Mouse (Mus musculus) embryonic facial prominence, embryonic 14.5 days (tissue): Measurements from ENCODE around the gene Mmel1. TPM values are rescaled to one million over a fixed set of nuclear protein-coding genes. Genes with fewer than 3 reads are reported as not detected.

Experiments used
- ATAC-seq: fragments of 200-750 bp; cut with Nextera tagmentation; 2 replicates; pipeline ENCODE4 v1.8.0; 2017; ENCODE audit warnings: low read depth, moderate number of reproducible peaks, moderate TSS enrichment
- DNase-seq: peaks from one replicate; pipeline ENCODE4 v3.0.0-alpha.2; 2015; ENCODE audit warnings: low spot score
- H3K27ac ChIP-seq: fragments of 300-500 bp; sonication (generic); replicated peaks from 2 replicates; pipeline ENCODE4 v1.5.1; 2014; ENCODE audit warnings: low read depth, mild to moderate bottlenecking, low read length, moderate library complexity
- H3K27me3 ChIP-seq: fragments of 300-500 bp; sonication (generic); replicated peaks from 2 replicates; pipeline ENCODE4 v1.6.1; 2014; ENCODE audit warnings: low read length; ENCODE audit not compliant: control insufficient read depth, insufficient read depth
- H3K36me3 ChIP-seq: fragments of 300-500 bp; sonication (generic); 2 replicates; pipeline ENCODE4 v1.6.1; 2014; ENCODE audit warnings: low read length, mixed read lengths; ENCODE audit not compliant: control insufficient read depth, insufficient read depth
- H3K4me1 ChIP-seq: fragments of 300-500 bp; sonication (generic); 2 replicates; pipeline ENCODE4 v1.6.1; 2014; ENCODE audit warnings: antibody characterized with exemption, low read length; ENCODE audit not compliant: control insufficient read depth, insufficient read depth
- H3K4me2 ChIP-seq: fragments of 300-500 bp; sonication (generic); 2 replicates; pipeline ENCODE4 v1.6.1; 2014; ENCODE audit warnings: low read depth, mild to moderate bottlenecking, low read length, moderate library complexity, mixed read lengths
- H3K4me3 ChIP-seq: fragments of 300-500 bp; sonication (generic); 2 replicates; pipeline ENCODE4 v1.5.1; 2014; ENCODE audit warnings: low read depth, mild to moderate bottlenecking, low read length
- H3K9ac ChIP-seq: fragments of 300-500 bp; sonication (generic); 2 replicates; pipeline ENCODE4 v1.6.1; 2014; ENCODE audit warnings: low read depth, mild to moderate bottlenecking, low read length, moderate library complexity, mixed read lengths
- H3K9me3 ChIP-seq: fragments of 300-500 bp; sonication (generic); 2 replicates; pipeline ENCODE4 v1.6.1; 2016; ENCODE audit warnings: low read length; ENCODE audit not compliant: control insufficient read depth
- WGBS: fragments of 180-500 bp; shearing (Covaris S2); extraction: QIAGEN DNeasy Blood & Tissue Kit; methylation state at CpG from one replicate; pipeline ENCODE4 v1.1.7; 2014; 5-methylcytosine and 5-hydroxymethylcytosine counted together
- polyA plus RNA-seq: library from polyadenylated mRNA; unstranded; fragments of >200 nt; fragmentation: Nextera tagmentation; extraction: Ambion mirVana; gene quantifications from 2 replicates; pipeline ENCODE4 v1.2.1, GENCODE M21; 2014

The Mmel1 gene
- 0.32 and 0.45 TPM in 2 replicates for polyA plus RNA-seq

- ATAC-seq (no peak), DNase-seq (no peak)
- H3K4me1 ChIP-seq = peaks cover 8% of the 10 kb centered on the region
- H3K4me3 ChIP-seq = no peak within 1 kb of the TSS
- H3K9me3 ChIP-seq = no peaks in the 10 kb centered on the region
- WGBS = 93% methylated on average over 7 of the region's 7 CpGs
- no peak within 1 kb of the TSS for H3K4me2 ChIP-seq
- no peak within 1 kb of the TSS for H3K9ac ChIP-seq
- H3K27ac ChIP-seq = no peak within 1 kb of the TSS
- H3K36me3 ChIP-seq = no peaks in the 10 kb centered on the region
- H3K27me3 ChIP-seq = no peaks in the 10 kb centered on the region
Observed at GRCm38 (mm10) chr4:154869440-154869839, at the start of gene Mmel1. TSS of gene Mmel1 (plus strand) at chr4:154869585.

- no peak overlapping the region for H3K27ac ChIP-seq
- WGBS = 32% methylated on average over 6 of the region's 6 CpGs
- no peaks in the 10 kb centered on the region for H3K36me3 ChIP-seq
- H3K9me3 ChIP-seq = no peaks in the 10 kb centered on the region
- H3K27me3 ChIP-seq = no peaks in the 10 kb centered on the region
- DNase-seq = peak; percentile 50
- no peaks in the 10 kb centered on the region for H3K4me1 ChIP-seq
- H3K9ac ChIP-seq = no peak overlapping the region
- H3K4me2 ChIP-seq = no peak overlapping the region
- no peak overlapping the region for H3K4me3 ChIP-seq
- peak; percentile 64 for ATAC-seq
Observed at GRCm38 (mm10) chr4:154825662-154826061, 43.7 kb upstream of the Mmel1 start.

- H3K4me1 ChIP-seq = no peaks in the 10 kb centered on the region
- H3K4me2 ChIP-seq = no peak overlapping the region
- H3K9me3 ChIP-seq = no peaks in the 10 kb centered on the region
- H3K27ac ChIP-seq = no peak overlapping the region
- DNase-seq (no peak), ATAC-seq (0 out of 2 replicates have a peak, but pooled peaks have one; percentile 6)
- no peak overlapping the region for H3K9ac ChIP-seq
- H3K4me3 ChIP-seq = no peak overlapping the region
- no peaks in the 10 kb centered on the region for H3K36me3 ChIP-seq
- H3K27me3 ChIP-seq = no peaks in the 10 kb centered on the region
- 42% methylated on average over 7 of the region's 7 CpGs for WGBS
Observed at GRCm38 (mm10) chr4:154826224-154826623, 43.2 kb upstream of the Mmel1 start.

GRCm38 (mm10) chr4:154827181-154827580, 42.2 kb upstream of the Mmel1 start:
- H3K9ac ChIP-seq = no peak overlapping the region
- no peak overlapping the region for H3K4me2 ChIP-seq
- H3K27ac ChIP-seq = no peak overlapping the region
- H3K4me1 ChIP-seq = no peaks in the 10 kb centered on the region
- H3K4me3 ChIP-seq = no peak overlapping the region
- ATAC-seq = no peak
- no peaks in the 10 kb centered on the region for H3K27me3 ChIP-seq
- no peaks in the 10 kb centered on the region for H3K36me3 ChIP-seq
- 77% methylated on average over 7 of the region's 7 CpGs for WGBS
- no peak for DNase-seq
- no peaks in the 10 kb centered on the region for H3K9me3 ChIP-seq

- H3K4me3 ChIP-seq = no peak overlapping the region
- no peaks in the 10 kb centered on the region for H3K4me1 ChIP-seq
- no peaks in the 10 kb centered on the region for H3K36me3 ChIP-seq
- no peak overlapping the region for H3K9ac ChIP-seq
- H3K27me3 ChIP-seq = no peaks in the 10 kb centered on the region
- ATAC-seq (no peak), DNase-seq (no peak)
- H3K4me2 ChIP-seq = no peak overlapping the region
- no peaks in the 10 kb centered on the region for H3K9me3 ChIP-seq
- WGBS = 39% methylated on average over 10 of the region's 10 CpGs
- H3K27ac ChIP-seq = no peak overlapping the region
Observed at GRCm38 (mm10) chr4:154827861-154828610, 41.3 kb upstream of the Mmel1 start.

- WGBS = 55% methylated on average over 9 of the region's 9 CpGs
- H3K9ac ChIP-seq = no peak overlapping the region
- H3K4me1 ChIP-seq = no peaks in the 10 kb centered on the region
- DNase-seq (no peak), ATAC-seq (no peak)
- H3K36me3 ChIP-seq = no peaks in the 10 kb centered on the region
- no peaks in the 10 kb centered on the region for H3K9me3 ChIP-seq
- no peaks in the 10 kb centered on the region for H3K27me3 ChIP-seq
- no peak overlapping the region for H3K27ac ChIP-seq
- no peak overlapping the region for H3K4me2 ChIP-seq
- H3K4me3 ChIP-seq = no peak overlapping the region
Observed at GRCm38 (mm10) chr4:154831915-154832573, 37.3 kb upstream of the Mmel1 start.

- Histone ChIP-seq H3K9me3 (no peaks in the 10 kb centered on the region), H3K27ac (no peak overlapping the region), H3K36me3 (no peaks in the 10 kb centered on the region), H3K4me2 (no peak overlapping the region), H3K4me1 (no peaks in the 10 kb centered on the region), H3K9ac (no peak overlapping the region), H3K27me3 (no peaks in the 10 kb centered on the region), H3K4me3 (no peak overlapping the region)
- DNase-seq (no peak), ATAC-seq (no peak)
- 58% methylated on average over 7 of the region's 7 CpGs for WGBS
Observed at GRCm38 (mm10) chr4:154836183-154836915, 33.0 kb upstream of the Mmel1 start.

- Histone ChIP-seq H3K4me1 (no peaks in the 10 kb centered on the region), H3K36me3 (no peaks in the 10 kb centered on the region), H3K4me2 (no peak within 1 kb of the TSS), H3K9me3 (no peaks in the 10 kb centered on the region), H3K27me3 (no peaks in the 10 kb centered on the region), H3K9ac (no peak within 1 kb of the TSS), H3K4me3 (no peak within 1 kb of the TSS), H3K27ac (no peak within 1 kb of the TSS)
- WGBS = 40% methylated on average over 2 of the region's 2 CpGs
- ATAC-seq (no peak; the same call in 1 of the 2 replicates), DNase-seq (no peak)
Observed at GRCm38 (mm10) chr4:154837170-154837569, 32.2 kb upstream of the Mmel1 start, which contains the start of gene Ttc34. TSS of gene Ttc34 (plus strand) at chr4:154837459.
